Mouse (Mus musculus): ENCODE measurements around the gene Amfr.

Amfr gene

GRCm38 (mm10) chr8:93932873-93933272, 79.8 kb downstream of the Amfr start:
- peak; percentile 73 for DNase-seq (ENCODE audit: low read depth)

DNA sequence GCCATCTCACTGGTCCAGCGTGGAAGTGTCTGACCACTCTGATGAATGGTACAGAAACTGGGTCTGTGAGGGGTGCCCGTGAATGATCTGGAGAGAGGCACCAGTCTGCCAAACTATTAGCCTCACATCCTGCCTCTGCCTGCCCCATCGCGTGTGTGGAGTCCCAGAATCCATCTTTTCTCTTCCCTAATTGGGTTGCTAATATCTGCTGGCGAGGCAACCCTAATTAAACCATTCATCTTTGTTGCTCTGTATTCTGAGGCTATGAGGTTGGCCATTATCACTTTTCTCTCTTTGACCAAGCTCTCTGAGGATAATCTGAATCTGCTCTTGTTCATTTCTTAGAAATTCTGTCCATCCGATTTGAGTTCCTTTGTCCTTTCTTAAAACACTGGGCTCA, 81.3 kb downstream of the Amfr start:
- DNase-seq (ENCODE audit: low read depth): no peak

DNA sequence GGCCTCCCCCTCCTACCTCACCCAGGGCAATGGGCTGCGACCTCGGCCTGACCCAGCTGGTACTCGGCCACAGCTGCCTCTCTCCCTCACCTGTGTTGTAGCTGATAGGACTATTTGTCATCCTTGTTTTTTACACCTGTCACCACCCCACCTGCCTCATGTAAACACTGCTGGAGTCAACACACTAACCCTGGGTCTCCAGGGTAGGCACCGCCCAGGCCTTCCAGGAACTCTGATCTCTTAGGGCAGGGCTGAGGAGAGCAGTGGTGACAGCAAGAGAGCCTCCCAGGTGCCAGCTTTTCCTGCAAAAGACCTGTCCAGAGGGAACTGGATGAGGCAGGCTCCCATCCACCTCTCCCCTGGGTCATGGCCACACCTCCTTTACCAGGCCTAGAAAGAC, 83.4 kb downstream of the Amfr start:
- no peak for DNase-seq (ENCODE audit: low read depth)

DNA sequence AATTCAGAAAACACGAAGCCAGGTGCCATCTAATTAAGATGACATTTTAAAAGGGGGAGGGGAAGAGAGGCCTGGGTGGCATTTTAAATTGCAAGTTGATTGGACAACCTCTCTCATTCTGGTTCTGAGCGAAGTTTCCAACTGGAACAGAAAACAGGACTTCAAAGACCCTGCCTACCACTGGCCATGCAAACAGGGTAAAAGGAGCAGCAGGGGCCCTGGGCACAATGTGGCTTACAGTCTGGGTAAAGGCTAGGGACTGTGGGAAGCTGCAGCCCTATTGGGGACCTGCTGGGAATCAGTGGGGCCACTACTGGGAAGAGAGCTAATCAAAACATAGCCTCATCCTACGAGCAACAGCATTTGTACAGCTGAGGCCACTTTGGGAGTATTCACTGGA, 87.1 kb downstream of the Amfr start:
- DNase-seq (ENCODE audit: low read depth): no peak

DNA sequence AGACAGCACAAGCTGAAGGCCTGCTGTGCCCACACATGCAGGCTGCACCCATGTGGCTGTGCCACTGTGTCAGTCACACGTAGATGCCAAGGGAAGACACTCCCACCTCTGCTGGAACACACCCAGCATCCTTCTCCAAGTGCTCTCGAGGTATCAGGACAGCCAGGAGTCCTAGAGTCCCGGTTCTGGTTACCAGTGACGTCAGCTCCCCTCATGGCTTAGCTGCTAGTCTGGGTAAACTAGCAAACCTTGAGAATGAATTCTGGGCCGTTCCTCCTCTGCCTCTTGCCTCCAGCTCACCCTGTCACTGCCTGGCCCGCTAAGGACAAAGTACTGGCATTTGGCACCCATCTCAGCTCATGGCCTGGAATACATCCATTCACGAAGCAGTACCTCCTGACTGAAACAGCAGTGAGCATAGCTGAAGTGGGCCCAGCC, 88.7 kb downstream of the Amfr start:
- no peak for DNase-seq (ENCODE audit: low read depth)

Measured in induced T-regulatory cell, adult 2 months (primary cell).